Mouse (Mus musculus) midbrain, embryonic 10.5 days (tissue): ENCODE measurements at regions not wholly inside any gene's neighbourhood (a gene's known extent, or its start where the extent isn't known, plus 50 kb on each side); places are given as distances from the start of the nearest gene placed in this dataset.

Experiments
- DNase-seq: peaks from one replicate; pipeline ENCODE4 v3.0.0-alpha.2; 2017; ENCODE audit warnings: low spot score
- H3K27ac ChIP-seq: fragments of 300-500 bp; sonication (generic); replicated peaks from 2 replicates; pipeline ENCODE4 v1.5.1; 2016; ENCODE audit warnings: mild to moderate bottlenecking
- H3K27me3 ChIP-seq: fragments of 300-500 bp; sonication (generic); 2 replicates; pipeline ENCODE4 v1.6.1; 2016; ENCODE audit warnings: low read depth, mild to moderate bottlenecking; ENCODE audit not compliant: poor library complexity, severe bottlenecking
- H3K36me3 ChIP-seq: fragments of 300-500 bp; sonication (generic); 2 replicates; pipeline ENCODE4 v1.6.1; 2016; ENCODE audit warnings: mild to moderate bottlenecking, moderate library complexity
- H3K4me1 ChIP-seq: fragments of 300-500 bp; sonication (generic); 2 replicates; pipeline ENCODE4 v1.6.1; 2016
- H3K4me3 ChIP-seq: fragments of 300-500 bp; sonication (generic); 2 replicates; pipeline ENCODE4 v1.5.1; 2016; ENCODE audit warnings: mild to moderate bottlenecking, moderate library complexity
- H3K9me3 ChIP-seq: fragments of 300-500 bp; sonication (generic); replicated peaks from 2 replicates; pipeline ENCODE4 v1.6.1; 2016; ENCODE audit warnings: mild to moderate bottlenecking
- WGBS: fragments of 180-500 bp; shearing (Covaris S2); methylation state at CpG from one replicate; pipeline ENCODE4 v1.1.7; 2016; 5-methylcytosine and 5-hydroxymethylcytosine counted together

DNA sequence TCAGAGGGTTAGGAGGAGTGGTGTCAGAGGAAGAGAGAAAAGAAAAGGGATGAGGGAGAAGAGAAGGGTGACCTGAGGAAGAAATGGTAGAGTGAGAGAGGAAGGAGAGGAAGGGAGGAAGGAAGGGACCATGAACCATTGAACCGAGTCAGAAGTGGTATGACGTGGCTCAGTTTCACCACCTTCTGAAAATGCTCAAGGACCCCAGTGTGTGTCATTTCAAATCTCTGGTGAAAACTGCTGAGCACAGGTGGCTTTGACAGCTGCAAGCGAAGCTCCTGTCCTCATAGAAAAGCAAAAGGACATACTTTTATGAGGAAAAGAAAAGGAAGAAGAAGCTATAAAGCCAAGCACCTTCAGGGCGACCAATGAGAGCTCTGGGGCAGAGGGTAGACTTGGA is 214.3 kb downstream of the Gm9195 start:
- WGBS: 89% methylated on average over 4 of the region's 4 CpGs
- no peaks in the 10 kb centered on the region for H3K27me3 ChIP-seq
- DNase-seq: no peak

GRCm38 (mm10) chr14:72259255-72259654 is 232.4 kb downstream of the Gm9195 start:
- H3K9me3 ChIP-seq: no peaks in the 10 kb centered on the region
- no peaks in the 10 kb centered on the region for H3K27me3 ChIP-seq
- no peak overlapping the region for H3K4me3 ChIP-seq
- H3K36me3 ChIP-seq: no peaks in the 10 kb centered on the region
- H3K4me1 ChIP-seq: no peaks in the 10 kb centered on the region
- H3K27ac ChIP-seq: no peak overlapping the region
- WGBS: 49% methylated on average over 2 of the region's 2 CpGs
- DNase-seq: no peak

More for the DNA sequence above, 214.3 kb downstream of the Gm9195 start:
- no peaks in the 10 kb centered on the region for H3K4me1 ChIP-seq
- no peak overlapping the region for H3K27ac ChIP-seq
- no peaks in the 10 kb centered on the region for H3K36me3 ChIP-seq
- H3K9me3 ChIP-seq: no peaks in the 10 kb centered on the region
- no peak overlapping the region for H3K4me3 ChIP-seq

GRCm38 (mm10) chr14:72241872-72242271 is 249.8 kb downstream of the Gm9195 start:
- Histone ChIP-seq H3K4me3 (no peak overlapping the region), H3K27ac (no peak overlapping the region), H3K36me3 (no peaks in the 10 kb centered on the region), H3K27me3 (no peaks in the 10 kb centered on the region), H3K9me3 (no peaks in the 10 kb centered on the region), H3K4me1 (peaks cover 8% of the 10 kb centered on the region; the same call in 1 of the 2 replicates)
- DNase-seq: no peak
- 96% methylated on average over 4 of the region's 4 CpGs for WGBS

GRCm38 (mm10) chr14:72240272-72240671 is 251.4 kb downstream of the Gm9195 start:
- Histone ChIP-seq H3K4me3 (no peak overlapping the region), H3K27ac (no peak overlapping the region), H3K9me3 (no peaks in the 10 kb centered on the region), H3K36me3 (no peaks in the 10 kb centered on the region), H3K27me3 (no peaks in the 10 kb centered on the region), H3K4me1 (peaks cover 8% of the 10 kb centered on the region; the same call in 1 of the 2 replicates)
- DNase-seq: no peak
- WGBS: 68% methylated on average over 4 of the region's 4 CpGs

GRCm38 (mm10) chr14:72238344-72238743 is 253.3 kb downstream of the Gm9195 start:
- H3K27me3 ChIP-seq: no peaks in the 10 kb centered on the region
- WGBS: 88% methylated on average over 4 of the region's 4 CpGs
- peaks cover 8% of the 10 kb centered on the region; the same call in 1 of the 2 replicates for H3K4me1 ChIP-seq
- no peak for DNase-seq
- no peaks in the 10 kb centered on the region for H3K36me3 ChIP-seq
- H3K9me3 ChIP-seq: no peaks in the 10 kb centered on the region
- no peak overlapping the region for H3K4me3 ChIP-seq
- H3K27ac ChIP-seq: no peak overlapping the region

DNA sequence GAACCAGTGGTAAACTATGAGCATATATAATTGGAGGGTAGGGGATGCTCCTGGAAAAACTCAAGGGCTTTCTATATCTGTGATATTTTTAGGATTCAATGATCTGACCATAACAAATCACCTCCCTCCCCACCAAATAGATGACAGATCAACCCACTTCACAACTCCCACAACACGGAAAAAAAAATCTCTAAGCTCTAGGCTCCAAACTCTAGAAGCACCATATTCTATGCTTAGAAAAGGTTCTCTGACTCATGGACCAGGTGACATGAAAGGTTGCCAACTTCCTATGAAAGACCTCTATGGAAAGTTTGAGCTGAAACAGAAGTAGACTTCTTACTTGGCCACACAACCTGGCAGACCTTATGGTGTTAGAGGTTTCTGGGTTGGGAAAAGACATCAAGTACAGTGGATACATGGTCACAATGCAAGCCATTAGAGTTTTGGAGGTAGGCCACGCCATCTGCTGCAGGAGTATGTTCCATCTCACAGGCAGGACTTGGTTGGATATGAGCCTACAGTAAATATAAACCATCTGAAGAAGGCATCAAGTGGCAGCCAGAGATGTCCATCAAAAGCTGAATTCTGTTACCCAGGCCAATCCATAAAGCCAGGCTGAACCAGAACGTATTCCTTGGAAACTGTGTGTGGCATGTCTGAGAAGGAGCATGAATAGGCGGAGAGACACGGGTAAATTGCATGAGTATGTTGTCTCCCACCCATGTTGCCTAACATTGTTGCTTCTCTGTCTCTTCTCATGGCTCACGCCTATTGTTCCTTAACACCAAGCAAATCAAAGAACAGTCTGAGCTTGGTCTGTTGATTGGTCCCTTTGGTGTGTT is 257.2 kb downstream of the Gm9195 start:
- Histone ChIP-seq H3K4me1 (no peaks in the 10 kb centered on the region), H3K4me3 (no peak overlapping the region), H3K27ac (no peak overlapping the region), H3K36me3 (no peaks in the 10 kb centered on the region), H3K9me3 (no peaks in the 10 kb centered on the region), H3K27me3 (no peaks in the 10 kb centered on the region)
- DNase-seq: no peak
- WGBS: 80% methylated on average over 6 of the region's 6 CpGs

DNA sequence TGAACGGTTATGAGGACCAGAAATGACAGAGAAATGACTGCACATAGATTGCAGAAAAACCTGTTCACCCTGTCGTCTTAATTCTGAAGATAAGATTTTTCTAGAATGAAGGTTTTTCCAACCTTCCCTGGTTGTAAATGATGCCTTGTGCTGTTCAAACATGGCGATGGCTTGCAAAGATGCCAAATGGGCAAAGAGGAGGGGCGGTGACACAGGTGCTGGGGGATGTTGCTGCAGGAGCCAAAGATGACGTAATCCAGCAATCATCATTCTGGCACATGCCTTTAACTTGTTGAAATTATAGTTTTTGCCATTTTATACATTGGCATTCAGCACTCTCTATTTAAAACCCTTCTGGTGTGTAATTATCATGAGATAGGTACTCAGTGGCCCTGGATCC is 263.8 kb downstream of the Gm9195 start:
- Histone ChIP-seq H3K36me3 (no peaks in the 10 kb centered on the region), H3K27me3 (no peaks in the 10 kb centered on the region), H3K9me3 (no peaks in the 10 kb centered on the region), H3K4me3 (no peak overlapping the region), H3K4me1 (peaks cover 3% of the 10 kb centered on the region; the same call in 1 of the 2 replicates), H3K27ac (no peak overlapping the region)
- WGBS: 81% methylated on average over 5 of the region's 5 CpGs
- no peak for DNase-seq

DNA sequence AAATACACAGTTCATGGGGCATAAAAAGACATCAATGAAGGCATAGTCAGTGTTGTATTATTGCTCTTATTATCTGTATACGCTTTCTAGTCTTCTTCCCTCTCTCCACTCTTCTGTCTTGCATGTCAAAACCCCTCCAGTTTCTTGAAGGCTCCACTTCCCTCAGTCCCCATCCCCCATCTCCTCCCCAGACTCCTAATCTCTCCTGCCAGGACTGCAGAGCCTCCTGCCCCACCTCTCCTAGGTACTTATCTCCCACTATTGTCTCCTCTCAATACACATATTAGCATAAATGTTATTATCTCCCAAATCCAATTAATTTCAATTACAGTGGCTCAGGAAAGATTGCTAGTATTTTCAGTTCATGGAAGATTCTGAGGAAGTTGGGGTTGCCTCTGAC is 264.2 kb downstream of the Gm9195 start:
- WGBS: 60% methylated on average over 1 of the region's 1 CpGs
- Histone ChIP-seq H3K4me1 (peaks cover 3% of the 10 kb centered on the region; the same call in 1 of the 2 replicates), H3K4me3 (no peak overlapping the region), H3K36me3 (no peaks in the 10 kb centered on the region), H3K27ac (no peak overlapping the region), H3K9me3 (no peaks in the 10 kb centered on the region), H3K27me3 (no peaks in the 10 kb centered on the region)
- DNase-seq: no peak

DNA sequence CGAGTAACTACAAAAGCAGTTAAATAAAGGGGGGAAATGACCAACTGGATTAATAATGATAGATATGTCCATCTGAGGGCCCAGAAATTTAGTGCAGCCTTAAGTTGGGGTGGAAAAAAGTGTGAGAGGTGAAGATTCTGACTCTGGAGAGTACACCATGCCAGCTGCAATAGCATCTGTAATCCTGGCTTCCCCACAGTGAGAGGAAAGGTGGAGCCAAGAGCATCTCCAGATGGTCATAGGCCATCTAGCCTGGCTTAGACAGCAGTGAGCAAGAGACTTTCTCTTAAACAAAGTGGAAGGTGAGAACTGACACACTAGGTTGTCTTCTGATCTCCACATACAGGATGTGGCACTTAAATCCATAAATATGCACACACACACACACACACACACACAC is 264.7 kb downstream of the Gm9195 start:
- Histone ChIP-seq H3K27me3 (no peaks in the 10 kb centered on the region), H3K4me3 (no peak overlapping the region), H3K36me3 (no peaks in the 10 kb centered on the region), H3K4me1 (peaks cover 3% of the 10 kb centered on the region; the same call in 1 of the 2 replicates), H3K27ac (no peak overlapping the region), H3K9me3 (no peaks in the 10 kb centered on the region)
- DNase-seq: no peak
- 80% methylated on average over 1 of the region's 1 CpGs for WGBS

- H3K4me3 ChIP-seq: no peak overlapping the region
- no peaks in the 10 kb centered on the region for H3K36me3 ChIP-seq
- H3K4me1 ChIP-seq: peaks cover 3% of the 10 kb centered on the region; the same call in 1 of the 2 replicates
- WGBS: 60% methylated on average over 2 of the region's 2 CpGs
- DNase-seq: no peak
- H3K9me3 ChIP-seq: no peaks in the 10 kb centered on the region
- H3K27me3 ChIP-seq: no peaks in the 10 kb centered on the region
- no peak overlapping the region for H3K27ac ChIP-seq
Measured at GRCm38 (mm10) chr14:72222836-72223235, 268.8 kb downstream of the Gm9195 start.

DNA sequence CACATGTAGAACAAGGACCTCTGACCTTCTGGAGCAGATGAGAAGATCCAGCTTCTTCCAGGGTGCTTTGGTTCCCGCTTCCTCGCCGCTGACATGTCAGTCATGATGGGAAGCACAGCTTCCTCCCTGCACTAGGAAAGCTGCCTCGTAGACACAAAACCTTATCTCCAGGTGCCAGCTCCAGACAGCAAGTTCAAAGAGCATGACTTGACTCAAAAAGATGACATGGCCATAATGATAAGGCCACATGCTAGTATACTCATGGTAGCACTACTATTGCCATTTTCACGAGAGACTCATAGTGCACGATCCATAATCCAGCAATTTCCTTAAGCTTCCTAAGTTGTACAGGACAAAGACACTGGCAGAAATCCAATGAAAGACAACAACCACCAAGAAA is 272.1 kb downstream of the Gm9195 start:
- no peaks in the 10 kb centered on the region for H3K9me3 ChIP-seq
- WGBS: 96% methylated on average over 6 of the region's 6 CpGs
- no peaks in the 10 kb centered on the region for H3K4me1 ChIP-seq
- no peaks in the 10 kb centered on the region for H3K27me3 ChIP-seq
- no peak for DNase-seq
- no peak overlapping the region for H3K27ac ChIP-seq
- no peak overlapping the region for H3K4me3 ChIP-seq
- H3K36me3 ChIP-seq: no peaks in the 10 kb centered on the region

DNA sequence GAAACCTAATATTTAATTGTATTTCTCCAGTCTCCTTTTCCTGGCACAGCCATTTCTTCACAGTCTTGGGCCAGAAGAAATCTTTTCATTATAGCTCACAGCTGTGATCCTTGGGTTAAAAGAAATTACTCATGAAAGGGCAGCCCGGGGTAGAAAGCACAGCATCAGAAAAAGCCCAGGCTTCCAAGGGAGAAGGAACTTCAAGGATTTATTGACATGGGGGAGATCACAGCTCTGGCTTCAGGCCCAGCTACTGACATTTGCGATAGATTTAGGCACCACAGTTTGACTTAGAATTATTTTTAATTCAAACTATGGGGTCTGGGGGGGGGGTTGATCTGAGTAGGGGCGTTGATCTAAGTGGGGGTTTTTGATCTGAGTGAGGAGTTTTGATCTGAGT is 291.3 kb downstream of the Gm9195 start:
- DNase-seq: no peak
- WGBS: 79% methylated on average over 3 of the region's 3 CpGs
- H3K27me3 ChIP-seq: no peaks in the 10 kb centered on the region
- no peaks in the 10 kb centered on the region for H3K36me3 ChIP-seq
- H3K4me3 ChIP-seq: no peak overlapping the region
- H3K27ac ChIP-seq: no peak overlapping the region
- H3K9me3 ChIP-seq: no peaks in the 10 kb centered on the region
- H3K4me1 ChIP-seq: 0 out of 2 replicates have a peak, but pooled peaks cover 3% of the 10 kb centered on the region

DNA sequence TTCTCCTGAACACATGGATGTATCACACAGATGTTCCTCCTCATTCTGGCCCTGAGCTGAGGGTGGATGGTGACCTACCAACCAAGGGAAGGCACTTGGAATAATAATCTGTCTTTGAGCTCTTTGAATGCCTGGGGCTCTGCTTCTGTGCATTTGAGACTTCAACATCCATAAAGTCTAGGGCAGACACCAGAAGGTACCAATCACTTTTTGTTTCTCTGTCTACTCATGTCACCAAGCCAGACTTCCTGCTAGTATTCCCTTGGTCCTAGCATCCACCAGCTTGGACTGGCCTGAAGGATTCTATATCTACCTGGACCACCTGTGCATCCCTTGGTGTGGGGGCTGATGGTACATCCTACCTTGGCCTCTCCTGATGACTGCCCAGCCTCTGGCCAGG is 291.7 kb downstream of the Gm9195 start:
- no peak overlapping the region for H3K4me3 ChIP-seq
- H3K36me3 ChIP-seq: no peaks in the 10 kb centered on the region
- 0 out of 2 replicates have a peak, but pooled peaks cover 3% of the 10 kb centered on the region for H3K4me1 ChIP-seq
- no peak overlapping the region for H3K27ac ChIP-seq
- H3K27me3 ChIP-seq: no peaks in the 10 kb centered on the region
- no peaks in the 10 kb centered on the region for H3K9me3 ChIP-seq
- no peak for DNase-seq
